Mouse (Mus musculus) kidney, postnatal 0 days (tissue): ENCODE measurements around the gene Cisd3. TPM values are rescaled to one million over a fixed set of nuclear protein-coding genes. Genes with fewer than 3 reads are reported as not detected.

ENCODE experiments used
- ATAC-seq: fragments of 200-750 bp; cut with Nextera tagmentation; replicated peaks from 2 replicates; pipeline ENCODE4 v1.8.0; 2017; ENCODE audit warnings: low read depth, moderate number of reproducible peaks, moderate TSS enrichment, moderate library complexity; ENCODE audit not compliant: low FRiP score
- DNase-seq: peaks from one replicate; pipeline ENCODE4 v3.0.0-alpha.2; 2016; ENCODE audit warnings: low spot score
- H3K27ac ChIP-seq: fragments of 300-500 bp; sonication (generic); 2 replicates; pipeline ENCODE4 v1.5.1; 2014; ENCODE audit warnings: mild to moderate bottlenecking
- H3K27me3 ChIP-seq: fragments of 300-500 bp; sonication (generic); 2 replicates; pipeline ENCODE4 v1.6.1; 2014; ENCODE audit warnings: low read length, mixed read lengths; ENCODE audit not compliant: insufficient read depth
- H3K36me3 ChIP-seq: fragments of 300-500 bp; sonication (generic); 2 replicates; pipeline ENCODE4 v1.6.1; 2014; ENCODE audit warnings: low read length, mixed read lengths; ENCODE audit not compliant: insufficient read depth
- H3K4me1 ChIP-seq: fragments of 300-500 bp; sonication (generic); replicated peaks from 2 replicates; pipeline ENCODE4 v1.6.1; 2014; ENCODE audit warnings: antibody characterized with exemption, low read length, mixed read lengths; ENCODE audit not compliant: insufficient read depth
- H3K4me2 ChIP-seq: fragments of 300-500 bp; sonication (generic); 2 replicates; pipeline ENCODE4 v1.6.1; 2014; ENCODE audit warnings: mild to moderate bottlenecking, low read length, moderate library complexity, mixed read lengths
- H3K4me3 ChIP-seq: fragments of 300-500 bp; sonication (generic); replicated peaks from 2 replicates; pipeline ENCODE4 v1.5.1; 2014; ENCODE audit warnings: low read depth, low read length
- H3K9ac ChIP-seq: fragments of 300-500 bp; sonication (generic); 2 replicates; pipeline ENCODE4 v1.6.1; 2014; ENCODE audit warnings: low read depth, low read length
- H3K9me3 ChIP-seq: fragments of 300-500 bp; sonication (generic); replicated peaks from 2 replicates; pipeline ENCODE4 v1.6.1; 2016; ENCODE audit warnings: low read length, inconsistent platforms, mixed read lengths
- CTCF ChIP-seq: IDR thresholded peaks from 2 replicates; pipeline ENCODE4 v1.5.1; 2016; ENCODE audit warnings: antibody characterized with exemption, low read depth, mild to moderate bottlenecking, moderate library complexity
- WGBS: fragments of 180-500 bp; shearing (Covaris S2); extraction: QIAGEN DNeasy Blood & Tissue Kit; methylation state at CpG from one replicate; pipeline ENCODE4 v1.1.7; 2014; 5-methylcytosine and 5-hydroxymethylcytosine counted together
- polyA plus RNA-seq: library from polyadenylated mRNA; unstranded; fragments of >200 nt; fragmentation: Nextera tagmentation; extraction: Ambion mirVana; gene quantifications from 2 replicates; pipeline ENCODE4 v1.2.1, GENCODE M21; 2015

Cisd3 gene
- polyA plus RNA-seq, 1 experiment from 2014 or later: 69.2 TPM

- H3K4me2 ChIP-seq: no peak overlapping the region
- H3K4me3 ChIP-seq: no peak overlapping the region
- DNase-seq (no peak), ATAC-seq (no peak)
- H3K9me3 ChIP-seq: no peaks in the 10 kb centered on the region
- peaks cover 28% of the 10 kb centered on the region for H3K36me3 ChIP-seq
- no peak for TF ChIP-seq CTCF
- H3K27ac ChIP-seq: no peak overlapping the region
- H3K9ac ChIP-seq: no peak overlapping the region
- H3K27me3 ChIP-seq: no peaks in the 10 kb centered on the region
- peaks cover 26% of the 10 kb centered on the region for H3K4me1 ChIP-seq
- WGBS: 75% methylated on average over 4 of the region's 4 CpGs
Observed at GRCm38 (mm10) chr11:97694435-97694834, 8.8 kb downstream of the Cisd3 start.

GRCm38 (mm10) chr11:97694921-97695711 is 9.5 kb downstream of the Cisd3 start:
- H3K9ac ChIP-seq: peak overlapping the region; percentile 18; the same call in 1 of the 2 replicates

GRCm38 (mm10) chr11:97695712-97696401 is 10.2 kb downstream of the Cisd3 start:
- H3K27me3 ChIP-seq: no peaks in the 10 kb centered on the region
- no peaks in the 10 kb centered on the region for H3K9me3 ChIP-seq
- DNase-seq (no peak), ATAC-seq (no peak)
- H3K4me1 ChIP-seq: peaks cover 27% of the 10 kb centered on the region
- no peak overlapping the region for H3K4me3 ChIP-seq
- H3K36me3 ChIP-seq: peaks cover 25% of the 10 kb centered on the region
- no peak overlapping the region for H3K4me2 ChIP-seq
- WGBS: 45% methylated on average over 9 of the region's 9 CpGs
- no peak for TF ChIP-seq CTCF
- H3K27ac ChIP-seq: no peak overlapping the region
- H3K9ac ChIP-seq: 0 out of 2 replicates have a peak overlapping the region, but pooled peaks have one; percentile 18

More at GRCm38 (mm10) chr11:97694921-97695711, 9.5 kb downstream of the Cisd3 start:
- peaks cover 28% of the 10 kb centered on the region for H3K36me3 ChIP-seq
- H3K27ac ChIP-seq: no peak overlapping the region
- no peak for TF ChIP-seq CTCF
- H3K4me2 ChIP-seq: no peak overlapping the region
- DNase-seq (peak; percentile 67), ATAC-seq (no peak)
- no peaks in the 10 kb centered on the region for H3K27me3 ChIP-seq
- no peak overlapping the region for H3K4me3 ChIP-seq
- H3K9me3 ChIP-seq: no peaks in the 10 kb centered on the region
- WGBS: 56% methylated on average over 17 of the region's 17 CpGs
- peaks cover 26% of the 10 kb centered on the region for H3K4me1 ChIP-seq

GRCm38 (mm10) chr11:97696669-97697068 is 11.0 kb downstream of the Cisd3 start:
- Histone ChIP-seq H3K27ac (no peak overlapping the region), H3K27me3 (no peaks in the 10 kb centered on the region), H3K9ac (no peak overlapping the region), H3K9me3 (no peaks in the 10 kb centered on the region), H3K4me2 (no peak overlapping the region), H3K36me3 (peaks cover 17% of the 10 kb centered on the region), H3K4me1 (peaks cover 35% of the 10 kb centered on the region), H3K4me3 (no peak overlapping the region)
- 72% methylated on average over 8 of the region's 8 CpGs for WGBS
- TF ChIP-seq CTCF: no peak
- ATAC-seq (no peak), DNase-seq (no peak)

- H3K27me3 ChIP-seq: no peaks in the 10 kb centered on the region
- peak overlapping the region; percentile 93 for H3K4me2 ChIP-seq
- H3K27ac ChIP-seq: peak overlapping the region; percentile 98; the same call in 1 of the 2 replicates
- ATAC-seq (no peak), DNase-seq (no peak)
- WGBS: 43% methylated on average over 11 of the region's 11 CpGs
- H3K4me3 ChIP-seq: peak overlapping the region; percentile 93
- H3K9ac ChIP-seq: no peak overlapping the region
- H3K9me3 ChIP-seq: no peaks in the 10 kb centered on the region
- H3K4me1 ChIP-seq: peaks cover 35% of the 10 kb centered on the region
- peaks cover 11% of the 10 kb centered on the region; the same call in 1 of the 2 replicates for H3K36me3 ChIP-seq
- TF ChIP-seq CTCF: no peak
Observed at GRCm38 (mm10) chr11:97697199-97697890, 11.7 kb downstream of the Cisd3 start.
